Mouse (Mus musculus) midbrain, embryonic 11.5 days (tissue): ENCODE data around the gene Efna4. TPM values are rescaled to one million over a fixed set of nuclear protein-coding genes. Genes with fewer than 3 reads are reported as not detected.

Experiments
- ATAC-seq: fragments of 200-750 bp; cut with Nextera tagmentation; 2 replicates; pipeline ENCODE4 v1.8.0; 2017; ENCODE audit warnings: moderate TSS enrichment, moderate library complexity; ENCODE audit not compliant: low FRiP score
- DNase-seq: peaks from one replicate; pipeline ENCODE4 v3.0.0; 2015; ENCODE audit warnings: low spot score; ENCODE audit errors: missing footprints
- H3K27ac ChIP-seq: fragments of 300-500 bp; sonication (generic); 2 replicates; pipeline ENCODE4 v1.5.1; 2014; ENCODE audit warnings: low read depth, low read length
- H3K27me3 ChIP-seq: fragments of 300-500 bp; sonication (generic); 2 replicates; pipeline ENCODE4 v1.6.1; 2014; ENCODE audit warnings: mild to moderate bottlenecking, low read length, moderate library complexity, mixed read lengths; ENCODE audit not compliant: control insufficient read depth, insufficient read depth
- H3K36me3 ChIP-seq: fragments of 300-500 bp; sonication (generic); 2 replicates; pipeline ENCODE4 v1.6.1; 2014; ENCODE audit warnings: mild to moderate bottlenecking, low read length, moderate library complexity, mixed read lengths; ENCODE audit not compliant: control insufficient read depth, insufficient read depth
- H3K4me1 ChIP-seq: fragments of 300-500 bp; sonication (generic); 2 replicates; pipeline ENCODE4 v1.6.1; 2014; ENCODE audit warnings: low read length; ENCODE audit not compliant: control insufficient read depth, insufficient read depth
- H3K4me2 ChIP-seq: fragments of 300-500 bp; sonication (generic); 2 replicates; pipeline ENCODE4 v1.6.1; 2014; ENCODE audit warnings: mild to moderate bottlenecking, moderate library complexity
- H3K4me3 ChIP-seq: fragments of 300-500 bp; sonication (generic); 2 replicates; pipeline ENCODE4 v1.5.1; 2014; ENCODE audit warnings: low read depth, low read length
- H3K9ac ChIP-seq: fragments of 300-500 bp; sonication (generic); 2 replicates; pipeline ENCODE4 v1.6.1; 2014; ENCODE audit warnings: low read length
- H3K9me3 ChIP-seq: fragments of 300-500 bp; sonication (generic); 2 replicates; pipeline ENCODE4 v1.6.1; 2016; ENCODE audit warnings: low read length; ENCODE audit not compliant: control insufficient read depth
- WGBS: fragments of 180-500 bp; shearing (Covaris S2); extraction: QIAGEN DNeasy Blood & Tissue Kit; methylation state at CpG from one replicate; pipeline ENCODE4 v1.1.7; 2014; 5-methylcytosine and 5-hydroxymethylcytosine counted together
- polyA plus RNA-seq: library from polyadenylated mRNA; unstranded; fragments of >200 nt; fragmentation: Nextera tagmentation; extraction: Ambion mirVana; gene quantifications from 2 replicates; pipeline ENCODE4 v1.2.1, GENCODE M21; 2014

Efna4 gene
- polyA plus RNA-seq, 1 experiment from 2014 or later = 15.3 TPM

DNA sequence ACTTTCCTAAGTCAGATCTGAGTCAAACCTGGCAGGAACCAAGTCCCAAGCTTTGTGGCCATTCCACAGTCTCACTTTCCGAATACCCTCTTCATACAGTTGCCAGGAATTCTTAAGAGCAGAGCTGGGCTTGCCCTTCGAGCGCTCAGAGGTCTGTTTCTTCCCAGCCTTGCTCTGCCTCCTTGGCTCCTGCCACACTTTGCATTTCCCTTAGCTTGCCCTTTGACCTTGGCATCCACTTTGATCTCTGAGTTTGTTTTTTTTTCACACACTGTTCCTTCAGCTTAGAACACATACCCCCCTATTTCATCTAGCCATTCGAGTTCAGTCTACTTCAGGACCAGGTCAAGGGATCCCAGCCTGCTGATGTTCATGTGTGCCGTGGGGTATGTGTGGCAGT is 13.4 kb upstream of the Efna4 start:
- Histone ChIP-seq H3K9me3 (no peaks in the 10 kb centered on the region), H3K4me3 (no peak overlapping the region), H3K4me1 (peaks cover 13% of the 10 kb centered on the region), H3K36me3 (no peaks in the 10 kb centered on the region), H3K4me2 (no peak overlapping the region), H3K27ac (no peak overlapping the region), H3K9ac (no peak overlapping the region), H3K27me3 (peaks cover 10% of the 10 kb centered on the region)
- WGBS = 66% methylated on average over 5 of the region's 5 CpGs
- ATAC-seq = no peak
- DNase-seq = no peak

DNA sequence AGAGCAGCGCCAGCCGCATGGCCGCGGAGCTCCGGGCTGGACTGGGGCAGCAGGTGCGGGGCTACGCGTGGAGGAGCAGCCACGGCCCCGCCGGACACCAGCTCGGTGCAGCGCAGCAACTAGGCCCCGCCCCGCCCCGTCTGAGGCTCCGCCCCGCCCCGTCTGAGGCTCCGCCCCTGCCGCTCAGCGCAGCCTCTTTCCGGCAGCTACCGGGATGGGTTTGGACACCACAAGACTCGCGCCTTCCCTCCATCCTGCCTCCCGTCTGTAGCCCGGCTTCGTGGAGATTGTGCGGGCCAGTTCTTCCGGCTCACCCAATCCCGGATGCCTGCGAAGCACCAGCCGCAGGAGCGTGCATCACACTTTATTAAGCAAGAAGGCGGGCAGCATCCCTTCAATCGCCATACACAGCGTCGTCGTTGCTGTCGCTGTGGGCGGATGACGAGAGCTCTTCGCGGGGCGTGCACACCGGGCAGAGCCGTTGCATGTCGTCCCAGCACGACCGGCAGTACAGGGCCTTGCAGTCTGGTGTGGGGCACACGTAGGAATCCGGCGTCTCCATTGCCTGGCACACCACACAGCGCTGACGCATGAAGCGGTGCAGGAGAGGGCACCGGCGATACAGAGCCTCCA is 12.2 kb upstream of the Efna4 start, which contains the start of gene Adam15:
Gene Adam15 (minus strand): TSS at position 128 of the 633 bp plus-strand sequence.
- ATAC-seq (peak; percentile 93), DNase-seq (peak; percentile 100)
- Histone ChIP-seq H3K36me3 (no peaks in the 10 kb centered on the region), H3K9me3 (no peaks in the 10 kb centered on the region), H3K4me2 (peak within 1 kb of the TSS; percentile 95), H3K4me1 (peaks cover 13% of the 10 kb centered on the region), H3K27me3 (peaks cover 10% of the 10 kb centered on the region), H3K9ac (peak within 1 kb of the TSS; percentile 56), H3K4me3 (peak within 1 kb of the TSS; percentile 57), H3K27ac (no peak within 1 kb of the TSS; the same call in 1 of the 2 replicates)
- 2% methylated on average over 47 of the region's 59 CpGs for WGBS

DNA sequence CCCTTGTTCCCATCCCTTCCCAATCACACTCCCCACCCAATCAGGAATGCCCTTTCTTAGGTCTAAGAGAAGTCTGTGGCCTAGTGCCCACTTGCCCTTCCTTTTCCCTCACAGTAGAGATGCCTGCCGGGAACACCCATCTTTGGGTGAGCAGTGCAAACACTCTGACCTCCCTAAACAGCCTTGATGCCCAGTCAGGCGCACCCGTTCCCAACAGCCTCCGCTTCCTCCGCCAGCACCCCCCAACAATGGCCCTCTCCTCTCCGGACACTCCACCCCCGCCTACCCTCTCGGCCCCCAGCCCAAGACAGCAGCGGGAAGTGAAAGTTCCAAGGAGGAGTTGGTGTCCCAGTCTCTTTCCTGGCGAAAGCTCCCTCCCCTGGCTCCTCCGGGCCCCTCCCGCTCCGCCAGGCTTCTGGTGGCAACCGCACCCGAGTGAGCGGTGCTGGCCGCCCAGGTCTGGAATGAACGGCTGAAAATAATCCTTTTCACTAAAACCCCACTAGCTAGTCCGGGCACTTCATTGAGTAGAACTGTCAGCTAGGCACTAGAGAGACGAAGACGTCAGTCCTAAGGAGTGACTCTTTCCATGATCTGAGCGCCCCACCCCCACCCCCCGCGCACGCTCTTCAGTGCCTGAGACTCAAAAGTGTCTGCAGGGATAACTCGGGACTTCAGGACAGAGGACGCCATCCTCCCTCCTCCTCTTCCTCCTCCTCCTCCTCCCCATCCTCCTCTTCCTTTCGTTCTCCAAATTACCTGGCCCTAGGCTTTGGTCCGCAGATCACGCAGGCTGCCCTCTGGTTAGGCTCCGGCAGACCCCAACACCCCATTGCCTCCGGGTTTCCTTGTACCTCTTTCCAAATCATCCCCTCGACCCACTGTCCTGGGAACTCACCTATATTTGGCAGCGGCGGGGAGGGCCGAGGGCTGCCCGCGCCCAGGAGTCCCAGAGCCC is 11.4 kb upstream of the Efna4 start:
- 1% methylated on average over 38 of the region's 38 CpGs for whole genome bisulfite sequencing

DNA sequence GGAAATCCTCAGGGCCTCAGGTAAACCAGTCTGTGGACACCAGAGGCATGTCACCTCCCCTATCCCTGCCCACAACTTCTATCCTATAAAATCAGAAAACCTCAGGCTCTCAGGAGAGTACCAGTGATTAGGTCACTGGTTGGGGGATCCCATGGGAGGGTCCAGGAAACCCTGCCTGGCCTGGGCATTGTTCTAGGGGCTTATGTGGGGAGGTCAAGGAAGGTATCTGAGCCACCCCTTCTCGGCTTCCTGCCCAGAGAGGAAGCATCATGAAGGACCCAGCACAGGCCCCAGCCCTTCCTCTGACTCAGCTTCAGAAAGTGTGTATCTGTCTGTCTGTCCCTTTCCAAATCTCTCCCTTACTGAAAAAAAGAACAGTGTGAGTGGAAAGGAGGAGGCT is 10.1 kb upstream of the Efna4 start:
- Histone ChIP-seq H3K27ac (no peak overlapping the region), H3K4me2 (no peak overlapping the region), H3K9ac (no peak overlapping the region), H3K9me3 (no peaks in the 10 kb centered on the region), H3K4me1 (peaks cover 13% of the 10 kb centered on the region), H3K4me3 (no peak overlapping the region), H3K27me3 (peaks cover 10% of the 10 kb centered on the region), H3K36me3 (no peaks in the 10 kb centered on the region)
- ATAC-seq (no peak), DNase-seq (no peak)
- WGBS = 55% methylated on average over 1 of the region's 1 CpGs

More for the DNA sequence above, 11.4 kb upstream of the Efna4 start:
- H3K27me3 ChIP-seq = peaks cover 10% of the 10 kb centered on the region
- H3K36me3 ChIP-seq = no peaks in the 10 kb centered on the region
- no peak overlapping the region; the same call in 1 of the 2 replicates for H3K27ac ChIP-seq
- peak overlapping the region; percentile 57 for H3K4me3 ChIP-seq
- H3K9ac ChIP-seq = peak overlapping the region; percentile 56
- peaks cover 13% of the 10 kb centered on the region for H3K4me1 ChIP-seq
- H3K9me3 ChIP-seq = no peaks in the 10 kb centered on the region
- peak overlapping the region; percentile 95 for H3K4me2 ChIP-seq
- DNase-seq (peak; percentile 93), ATAC-seq (peak; percentile 51)

DNA sequence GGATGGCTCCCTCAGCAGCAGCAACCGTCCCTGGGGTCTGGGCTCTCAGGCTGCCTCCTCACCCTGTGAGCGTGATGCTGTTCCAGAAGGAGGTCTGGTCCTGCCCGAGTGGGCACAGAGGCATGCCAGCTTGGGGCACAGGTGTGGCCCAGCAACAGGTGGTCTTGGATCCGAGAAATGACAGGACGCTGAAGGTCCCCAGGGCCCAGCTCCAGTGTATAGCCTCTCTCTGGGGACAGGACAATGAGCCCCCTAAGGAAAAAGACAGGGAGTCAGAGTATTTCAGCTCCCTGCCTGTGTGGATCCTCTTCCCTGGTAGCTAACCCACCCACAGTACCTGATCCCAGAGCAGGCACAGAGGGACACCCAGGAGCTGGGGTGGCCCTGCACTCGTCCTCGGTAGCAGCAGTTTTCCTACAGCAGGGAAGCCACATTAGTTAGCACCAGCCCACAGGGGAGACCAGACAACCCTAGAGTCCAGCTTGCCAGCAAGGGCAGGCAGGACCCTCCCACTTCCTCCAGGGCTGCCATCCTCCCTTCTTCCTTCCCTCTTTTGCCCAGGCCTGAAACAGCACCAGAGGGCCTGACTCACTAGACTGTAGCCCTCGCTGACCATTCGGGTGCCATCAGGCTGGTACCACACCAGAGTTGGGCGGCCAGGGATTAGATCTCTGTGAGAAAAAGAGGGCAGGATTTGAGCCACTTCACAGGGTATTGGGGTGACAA is 9.2 kb upstream of the Efna4 start:
- Histone ChIP-seq H3K4me3 (no peak overlapping the region), H3K9ac (no peak overlapping the region), H3K27ac (no peak overlapping the region), H3K4me2 (0 out of 2 replicates have a peak overlapping the region, but pooled peaks have one; percentile 3), H3K27me3 (peaks cover 10% of the 10 kb centered on the region), H3K9me3 (no peaks in the 10 kb centered on the region), H3K36me3 (no peaks in the 10 kb centered on the region), H3K4me1 (peaks cover 13% of the 10 kb centered on the region)
- DNase-seq (no peak), ATAC-seq (no peak)
- 82% methylated on average over 10 of the region's 10 CpGs for WGBS

DNA sequence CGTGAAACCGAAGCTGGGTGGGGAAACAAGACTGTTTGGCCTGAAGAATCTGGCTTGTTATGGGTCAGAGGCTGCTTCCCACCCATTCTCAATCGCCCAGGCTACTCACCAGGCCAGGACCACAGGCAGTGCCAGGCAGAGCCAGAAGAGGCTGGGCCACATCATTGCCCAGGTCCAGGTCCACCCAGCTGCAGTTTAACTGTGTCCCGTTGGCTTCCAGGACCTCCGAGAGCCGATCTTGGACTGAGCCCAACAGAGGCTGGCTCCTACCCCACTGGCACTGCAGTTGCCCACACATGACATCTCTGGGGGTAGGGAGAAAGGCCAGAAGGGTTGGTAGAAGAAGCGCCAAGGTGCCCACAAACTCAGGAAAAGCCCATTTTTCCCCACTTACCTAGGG is 5.5 kb upstream of the Efna4 start:
- H3K27ac ChIP-seq = no peak overlapping the region
- DNase-seq = no peak
- no peak for ATAC-seq
- no peaks in the 10 kb centered on the region for H3K36me3 ChIP-seq
- peaks cover 12% of the 10 kb centered on the region for H3K4me1 ChIP-seq
- H3K9me3 ChIP-seq = no peaks in the 10 kb centered on the region
- H3K9ac ChIP-seq = no peak overlapping the region
- no peak overlapping the region for H3K4me2 ChIP-seq
- WGBS = 88% methylated on average over 7 of the region's 7 CpGs
- H3K4me3 ChIP-seq = no peak overlapping the region
- peaks cover 4% of the 10 kb centered on the region; the same call in 1 of the 2 replicates for H3K27me3 ChIP-seq

DNA sequence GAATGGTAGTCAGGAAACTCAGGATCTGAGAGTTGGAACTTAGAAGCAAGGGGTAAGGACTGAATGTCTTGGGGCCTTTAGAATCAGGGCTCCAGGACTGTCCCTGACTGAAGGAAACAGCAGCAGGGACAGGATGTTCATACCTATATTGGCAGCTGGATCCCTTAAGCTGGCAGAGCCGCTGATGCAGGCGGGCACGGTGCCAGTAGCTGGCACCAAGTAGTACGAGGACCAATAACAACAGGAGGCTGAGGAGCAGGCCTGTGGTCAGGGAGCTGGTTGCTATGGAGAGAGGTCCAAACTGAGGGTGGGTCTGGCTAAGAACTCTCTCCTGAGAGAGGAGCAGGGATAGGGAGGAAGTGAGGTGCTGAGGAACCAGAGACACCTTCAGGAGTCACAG is 4.0 kb upstream of the Efna4 start:
- no peak for ATAC-seq
- WGBS = 95% methylated on average over 4 of the region's 4 CpGs

DNA sequence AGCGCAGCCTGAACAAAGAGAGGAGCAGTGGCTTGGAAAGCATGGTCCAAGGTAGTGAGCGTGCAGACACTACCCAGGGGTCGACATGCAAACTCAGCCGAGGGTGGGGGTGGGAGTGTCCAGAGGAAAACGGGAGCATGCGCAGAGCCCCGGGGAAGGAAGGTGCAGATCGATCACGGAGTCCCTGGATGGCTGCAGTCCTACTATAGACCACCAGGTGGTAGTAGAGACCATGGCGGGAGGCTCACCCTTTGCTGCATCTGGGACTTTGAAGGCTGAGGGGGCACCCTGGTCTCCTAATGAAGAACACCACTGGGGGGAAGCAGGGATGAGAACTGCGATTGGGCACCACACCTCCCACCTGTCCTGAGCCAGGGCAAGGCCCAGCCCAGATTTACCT is 2.6 kb upstream of the Efna4 start:
- Histone ChIP-seq H3K4me1 (peaks cover 26% of the 10 kb centered on the region), H3K4me3 (peak overlapping the region; percentile 18; the same call in 1 of the 2 replicates), H3K27ac (no peak overlapping the region), H3K36me3 (no peaks in the 10 kb centered on the region), H3K9ac (0 out of 2 replicates have a peak overlapping the region, but pooled peaks have one; percentile 44), H3K27me3 (no peaks in the 10 kb centered on the region), H3K9me3 (no peaks in the 10 kb centered on the region), H3K4me2 (peak overlapping the region; percentile 51)
- ATAC-seq (peak; percentile 57), DNase-seq (peak; percentile 99)
- WGBS = 2% methylated on average over 11 of the region's 11 CpGs

More for the DNA sequence above, 4.0 kb upstream of the Efna4 start:
- H3K27me3 ChIP-seq = no peaks in the 10 kb centered on the region
- no peak overlapping the region for H3K4me3 ChIP-seq
- H3K4me2 ChIP-seq = no peak overlapping the region
- peaks cover 19% of the 10 kb centered on the region for H3K4me1 ChIP-seq
- no peaks in the 10 kb centered on the region for H3K9me3 ChIP-seq
- no peaks in the 10 kb centered on the region for H3K36me3 ChIP-seq
- no peak overlapping the region for H3K27ac ChIP-seq
- no peak overlapping the region for H3K9ac ChIP-seq
- DNase-seq = no peak
